Mouse (Mus musculus) brain, adult 2 months (tissue): Measurements from ENCODE around the gene Bckdhb.
A peak's percentile ranks its signal among the peaks of the same experiment; 100 is the strongest.
"Not testable (repeated sequence)": the region's sequence is repeated elsewhere in the genome, so short reads cannot be mapped to it uniquely, and the experiment has no call there.

Source experiments
- DNase-seq: peaks from one replicate; pipeline ENCODE4 v3.0.0; 2011; ENCODE audit warnings: low read depth, low spot score

The Bckdhb gene

GRCm38 (mm10) chr9:83924878-83925687, at the start of gene Bckdhb:
Gene Bckdhb (plus strand): TSS chr9:83925145.
- DNase-seq = peak; percentile 98

GRCm38 (mm10) chr9:83882191-83882590, 42.8 kb upstream of the Bckdhb start:
- peak; percentile 5 for DNase-seq

GRCm38 (mm10) chr9:83886149-83886548, 38.8 kb upstream of the Bckdhb start:
- DNase-seq = no peak

GRCm38 (mm10) chr9:83888214-83888613, 36.7 kb upstream of the Bckdhb start:
- peak; percentile 14 for DNase-seq

- DNase-seq = no peak
Measured at GRCm38 (mm10) chr9:83893073-83893472, 31.9 kb upstream of the Bckdhb start.

- no peak for DNase-seq
Measured at GRCm38 (mm10) chr9:83893767-83894330, 31.1 kb upstream of the Bckdhb start.

GRCm38 (mm10) chr9:83902086-83902485, 22.9 kb upstream of the Bckdhb start:
- no peak for DNase-seq

- DNase-seq = peak; percentile 12
Measured at GRCm38 (mm10) chr9:83905820-83906219, 19.1 kb upstream of the Bckdhb start.

GRCm38 (mm10) chr9:83907017-83907416, 17.9 kb upstream of the Bckdhb start:
- no peak for DNase-seq

GRCm38 (mm10) chr9:83909836-83910235, 15.1 kb upstream of the Bckdhb start:
- DNase-seq = no peak

GRCm38 (mm10) chr9:83910926-83911325, 14.0 kb upstream of the Bckdhb start:
- no peak for DNase-seq

- no peak for DNase-seq
Measured at GRCm38 (mm10) chr9:83922076-83922475, 2.9 kb upstream of the Bckdhb start.

GRCm38 (mm10) chr9:83924356-83924755, 589 bp upstream of the Bckdhb start:
- no peak for DNase-seq

GRCm38 (mm10) chr9:83925688-83926041, 720 bp downstream of the Bckdhb start:
- DNase-seq = peak; percentile 61

GRCm38 (mm10) chr9:83926302-83926701, 1.4 kb downstream of the Bckdhb start:
- DNase-seq = peak; percentile 13

- DNase-seq = not testable (repeated sequence)
Measured at GRCm38 (mm10) chr9:83939501-83939900, 14.6 kb downstream of the Bckdhb start.

- DNase-seq = no peak
Measured at GRCm38 (mm10) chr9:83940016-83940415, 15.1 kb downstream of the Bckdhb start.

- DNase-seq = no peak
Measured at GRCm38 (mm10) chr9:83940537-83941363, 15.8 kb downstream of the Bckdhb start.

GRCm38 (mm10) chr9:83951336-83951735, 26.4 kb downstream of the Bckdhb start:
- no peak for DNase-seq

- DNase-seq = peak; percentile 89
Measured at GRCm38 (mm10) chr9:83956632-83957314, 31.8 kb downstream of the Bckdhb start.
